Mouse (Mus musculus): ENCODE results near the gene Ier5.

Ier5 gene

DNA sequence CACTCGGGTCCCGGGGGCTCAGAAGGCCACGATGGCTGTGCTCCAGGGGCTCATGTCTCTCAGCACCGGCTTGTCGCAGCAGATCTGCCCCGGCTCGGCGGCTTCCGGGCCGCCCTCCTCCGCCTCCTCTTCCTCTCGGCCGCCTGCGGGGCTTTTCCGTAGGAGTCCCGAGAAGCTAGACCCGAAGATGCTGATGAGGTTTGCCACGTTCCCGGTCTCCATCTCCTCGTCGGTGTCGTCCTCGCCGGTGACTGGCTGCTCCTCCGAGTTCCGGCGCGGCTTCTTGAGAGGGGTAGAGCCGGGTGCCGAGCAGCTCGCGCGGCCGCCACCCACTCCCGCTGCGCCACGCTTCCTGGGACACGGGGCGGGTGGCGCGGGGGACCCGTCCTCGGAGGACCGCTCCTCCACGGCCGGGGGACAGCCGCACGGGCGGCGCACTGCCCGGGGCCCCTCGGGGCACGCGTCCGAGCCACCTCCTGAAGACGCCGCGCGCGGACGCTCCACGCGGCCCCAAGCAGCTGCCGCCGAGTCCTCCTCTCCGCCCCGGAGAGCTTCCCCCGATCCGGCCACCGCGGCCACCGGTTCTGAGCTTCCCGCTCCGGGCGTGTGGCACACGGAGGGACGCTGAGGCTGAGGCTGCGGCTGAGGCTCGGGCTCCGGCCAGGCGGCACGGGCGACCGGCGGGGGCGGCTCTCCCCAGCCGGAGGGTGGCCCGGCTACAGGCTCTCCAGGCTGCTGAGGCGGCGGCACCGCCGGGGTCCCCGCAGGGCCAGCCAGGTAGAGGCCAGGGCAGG, 753 bp downstream of the Ier5 start:
- peak; percentile 58 for DNase-seq (ENCODE audit: low read depth)

DNA sequence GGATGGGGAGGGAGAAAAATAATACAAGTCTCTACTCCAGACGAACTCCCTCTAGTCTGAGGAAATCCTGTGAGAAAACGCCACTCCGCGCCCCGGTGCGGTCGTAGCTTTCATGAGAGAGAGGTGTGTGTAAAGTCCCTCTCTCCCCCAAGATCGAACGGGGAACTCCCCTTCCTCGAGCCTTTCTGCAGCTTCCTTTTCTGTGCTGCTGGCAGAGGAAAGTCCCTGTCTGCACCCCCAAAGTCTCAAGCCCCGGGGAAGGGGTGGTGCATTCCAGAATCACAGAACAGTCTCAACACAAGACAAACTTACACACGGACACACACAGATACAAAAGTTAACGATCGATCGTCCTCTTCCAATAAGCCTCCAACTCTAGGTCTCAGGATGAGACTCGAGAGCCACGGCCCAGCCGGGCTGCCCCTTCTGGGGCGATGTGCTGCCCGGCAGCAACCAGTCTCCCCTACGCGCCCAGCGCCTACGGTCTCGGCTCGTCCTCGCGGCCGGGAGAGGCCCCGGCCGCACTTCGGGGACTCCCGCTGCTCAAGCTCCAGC, 1.4 kb downstream of the Ier5 start:
- peak; percentile 73 for DNase-seq (ENCODE audit: low read depth)

DNA sequence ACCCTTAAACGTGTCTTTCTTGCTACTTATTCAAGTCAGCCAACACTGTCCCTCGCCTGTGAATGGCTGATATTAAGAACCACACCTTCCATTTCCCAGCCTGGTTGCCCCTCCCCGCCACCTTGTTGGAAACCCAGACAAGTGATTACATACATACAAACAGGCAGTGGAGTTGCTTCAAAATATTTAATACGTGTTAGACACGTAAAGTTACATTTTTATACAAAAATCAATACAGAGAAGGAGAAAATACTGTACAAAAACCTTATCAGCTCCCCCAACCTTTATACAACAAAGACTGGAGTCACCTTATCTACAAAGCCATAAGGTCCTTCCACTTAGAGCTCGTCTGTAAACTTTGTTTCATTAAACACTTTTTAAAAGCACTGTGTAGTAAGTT, 2.1 kb downstream of the Ier5 start:
- peak; percentile 72 for DNase-seq (ENCODE audit: low read depth)

DNA sequence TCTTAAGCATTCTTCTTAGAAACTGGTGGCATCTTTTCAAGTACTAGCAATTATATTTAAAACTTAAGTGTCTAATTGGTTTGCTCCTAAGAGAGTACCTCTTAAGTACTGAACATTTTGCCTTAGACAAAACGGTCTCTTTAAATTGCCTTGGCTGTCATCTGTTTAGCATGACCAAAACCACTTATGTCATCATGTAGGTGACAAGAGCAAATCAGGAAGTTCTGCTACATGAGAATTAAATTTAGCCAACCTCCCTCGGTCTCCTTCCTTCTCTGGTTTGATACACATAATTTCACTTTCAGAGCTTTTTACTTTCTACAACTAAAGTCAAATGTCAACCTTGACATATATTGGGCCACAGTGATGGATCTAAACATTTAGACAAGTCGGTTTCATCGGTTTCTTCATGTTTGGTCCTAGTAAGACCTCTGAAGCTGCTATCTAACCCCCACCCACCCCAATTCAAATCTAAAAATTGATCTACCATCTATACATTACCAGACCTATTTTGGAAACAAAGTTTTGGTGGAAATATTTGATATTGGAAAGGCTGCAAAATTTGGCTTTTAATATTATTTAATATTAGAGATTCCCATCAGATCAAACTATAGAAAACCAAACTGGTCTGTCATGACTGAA, 2.7 kb downstream of the Ier5 start:
- no peak for DNase-seq (ENCODE audit: low read depth)

DNA sequence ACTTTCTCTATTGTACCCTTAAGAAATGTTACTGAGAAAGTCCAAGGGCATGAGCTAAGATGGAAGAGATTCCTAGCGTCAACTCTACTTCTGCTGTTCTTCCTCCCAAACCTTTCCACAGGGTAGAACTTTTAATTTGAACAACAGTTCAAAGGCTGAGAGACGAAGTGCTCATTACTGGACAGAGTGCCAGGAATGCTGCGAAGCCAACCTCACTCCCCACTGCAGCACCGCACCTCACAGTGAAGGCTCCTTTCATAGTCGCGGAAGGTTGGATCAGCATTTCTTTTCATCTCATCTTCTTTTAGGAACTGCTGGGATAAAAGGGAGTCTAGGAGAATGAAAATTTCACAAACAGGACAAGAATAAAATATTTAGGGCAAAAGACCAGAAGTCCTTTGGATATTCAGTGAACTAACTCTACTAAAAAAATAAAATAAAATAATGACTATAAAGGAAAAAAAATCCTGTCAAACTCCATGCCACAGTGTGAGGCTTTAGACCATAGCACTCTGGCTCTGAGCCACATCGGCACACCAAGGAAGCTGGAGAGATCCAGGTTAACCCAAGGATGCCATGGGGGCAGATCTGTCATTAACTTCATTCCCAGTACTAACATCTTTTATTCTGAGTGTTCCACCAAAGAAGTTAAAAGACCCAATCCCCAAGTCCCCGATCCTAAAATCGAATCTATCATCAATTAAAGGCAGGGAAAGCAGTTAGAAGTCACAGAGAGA, 5.3 kb downstream of the Ier5 start:
- DNase-seq (ENCODE audit: low read depth): no peak

DNA sequence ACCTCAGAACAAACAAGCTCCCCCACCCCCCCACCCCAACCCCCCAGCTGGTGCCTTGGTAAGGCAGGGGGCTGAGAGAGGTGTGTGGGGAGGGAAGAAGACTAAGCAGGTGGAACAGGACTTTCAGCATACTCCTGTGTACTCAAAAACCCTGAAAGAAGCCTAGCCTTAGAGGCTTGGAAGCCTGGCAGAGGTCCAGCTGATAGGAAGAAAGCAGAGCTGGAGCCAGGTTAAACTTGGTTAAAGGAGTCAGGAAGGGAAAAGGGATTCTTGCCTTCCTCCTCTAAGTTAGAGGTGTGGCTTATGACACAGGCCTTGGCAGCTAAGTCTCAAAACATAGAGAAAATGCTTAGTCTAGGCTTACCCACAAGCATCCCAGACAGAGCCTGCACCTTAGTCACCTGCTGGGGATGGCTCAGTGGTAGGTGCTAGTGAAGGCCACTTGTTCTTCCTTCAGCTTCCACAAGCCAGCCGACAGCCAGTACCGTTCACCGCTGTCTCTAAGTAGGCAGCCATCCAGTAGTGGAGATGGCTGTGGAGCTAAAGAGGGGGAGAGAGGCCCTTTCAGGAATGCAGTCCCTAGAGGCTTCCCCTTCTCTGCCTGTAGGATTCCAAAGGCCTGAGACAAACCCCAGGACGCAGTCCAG, 6.2 kb downstream of the Ier5 start:
- peak; percentile 92 for DNase-seq (ENCODE audit: low read depth)

DNA sequence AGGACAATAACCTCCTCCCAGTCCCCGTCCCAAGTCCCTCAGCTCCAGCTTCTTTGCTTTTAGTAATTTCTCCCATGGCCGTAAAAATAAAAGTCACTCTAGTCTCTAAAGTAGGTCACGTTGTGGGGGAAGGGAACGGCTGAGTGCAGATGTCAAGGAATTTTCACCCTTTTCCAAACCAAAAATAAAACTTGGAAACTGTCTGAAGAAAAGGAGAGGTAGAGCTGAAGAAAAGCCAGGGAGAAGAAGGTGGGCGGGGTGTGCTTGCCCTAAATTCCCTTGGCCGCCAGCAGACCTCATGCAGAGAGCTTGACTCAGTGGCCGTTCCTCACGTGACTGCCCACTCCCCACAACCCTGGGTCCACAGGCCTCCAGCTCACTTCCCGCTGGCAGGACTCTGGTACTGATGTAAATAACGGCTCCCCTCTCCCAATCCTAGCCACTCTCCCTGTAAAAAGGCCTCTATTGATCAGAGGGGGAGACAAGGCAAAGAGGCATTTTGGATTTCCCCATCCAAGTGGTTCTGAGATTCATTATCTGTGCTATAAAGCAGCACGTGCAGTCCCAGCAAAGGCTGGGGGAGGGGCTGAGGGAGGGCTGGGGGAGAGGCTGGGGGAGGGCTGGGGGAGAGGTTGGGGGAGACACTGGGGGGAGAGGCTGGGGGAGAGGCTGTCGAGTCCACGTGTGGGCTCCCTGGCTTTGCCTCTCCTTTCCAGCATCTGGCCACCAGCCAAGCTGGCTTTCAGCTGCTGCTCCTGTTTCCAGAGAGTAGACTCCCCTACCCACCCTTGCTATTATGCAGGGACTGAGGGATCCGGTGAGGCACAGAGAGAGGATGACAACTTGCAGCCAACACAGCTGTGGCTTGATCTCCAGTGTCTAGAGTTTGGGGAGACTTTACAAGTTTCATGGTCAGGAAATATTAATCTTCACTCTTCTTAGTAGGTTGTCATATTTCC, 7.3 kb downstream of the Ier5 start:
- DNase-seq (ENCODE audit: low read depth): peak; percentile 96

DNA sequence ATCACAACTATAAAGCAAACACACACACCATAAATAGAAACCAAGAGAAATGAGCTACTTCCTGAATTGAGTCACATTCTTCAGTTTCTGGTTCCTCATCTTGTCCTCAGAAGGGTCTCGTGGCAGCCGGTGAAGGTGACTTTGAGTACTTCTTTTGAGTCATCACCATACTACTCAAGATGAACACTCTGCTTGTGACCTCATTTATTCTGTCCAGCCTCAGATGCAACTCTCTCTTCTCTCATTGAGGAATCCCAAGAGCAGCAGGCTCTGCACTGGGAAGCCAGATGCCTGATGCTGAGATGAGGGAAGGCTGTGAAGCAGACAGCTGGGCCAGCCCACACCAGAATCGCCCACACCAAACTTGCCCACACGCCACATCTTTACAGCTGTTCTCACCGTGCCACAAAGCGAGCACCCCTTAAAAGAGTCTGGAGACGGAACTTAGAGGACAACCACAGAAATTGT, 8.0 kb downstream of the Ier5 start:
- peak; percentile 53 for DNase-seq (ENCODE audit: low read depth)

DNA sequence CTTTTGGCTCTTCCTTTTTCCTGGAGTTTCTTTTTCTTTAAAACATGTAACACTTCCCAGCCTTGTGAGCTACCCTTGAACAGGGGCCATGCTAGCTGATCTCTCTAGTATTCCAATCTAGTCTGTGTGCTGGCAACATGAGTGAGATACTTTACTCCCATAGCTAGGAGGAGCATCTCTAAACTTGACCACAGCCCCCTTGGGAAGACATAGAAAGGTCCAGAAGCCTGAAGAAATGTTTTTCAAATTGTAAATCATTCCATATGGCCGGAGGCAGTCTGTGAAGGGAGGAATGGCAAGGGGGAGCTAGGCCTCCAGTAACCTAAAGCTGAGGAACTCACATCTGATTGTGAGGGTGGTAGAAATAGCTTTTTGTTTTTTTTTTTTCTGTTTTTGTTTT, 8.7 kb downstream of the Ier5 start:
- peak; percentile 91 for DNase-seq (ENCODE audit: low read depth)

DNA sequence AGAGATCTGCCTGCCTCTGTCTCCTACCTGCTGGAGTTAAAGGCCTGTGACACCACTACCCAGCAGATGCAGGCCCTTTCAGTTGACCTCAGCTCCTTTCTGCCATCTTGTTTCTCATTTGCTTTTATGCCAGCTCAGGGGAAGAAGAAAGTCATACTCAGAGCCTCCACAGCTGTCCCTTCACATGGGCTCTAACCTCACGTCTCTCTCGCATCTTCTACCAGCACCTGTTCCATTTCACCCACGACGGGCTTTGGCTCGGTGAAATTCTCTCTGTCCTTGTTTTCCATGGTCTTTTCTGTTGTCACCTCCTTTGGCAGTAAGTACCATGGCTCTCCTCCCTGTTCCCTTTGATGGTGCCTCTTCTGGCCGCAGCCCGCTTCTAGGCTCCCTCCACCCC, 9.1 kb downstream of the Ier5 start:
- no peak for DNase-seq (ENCODE audit: low read depth)

DNA sequence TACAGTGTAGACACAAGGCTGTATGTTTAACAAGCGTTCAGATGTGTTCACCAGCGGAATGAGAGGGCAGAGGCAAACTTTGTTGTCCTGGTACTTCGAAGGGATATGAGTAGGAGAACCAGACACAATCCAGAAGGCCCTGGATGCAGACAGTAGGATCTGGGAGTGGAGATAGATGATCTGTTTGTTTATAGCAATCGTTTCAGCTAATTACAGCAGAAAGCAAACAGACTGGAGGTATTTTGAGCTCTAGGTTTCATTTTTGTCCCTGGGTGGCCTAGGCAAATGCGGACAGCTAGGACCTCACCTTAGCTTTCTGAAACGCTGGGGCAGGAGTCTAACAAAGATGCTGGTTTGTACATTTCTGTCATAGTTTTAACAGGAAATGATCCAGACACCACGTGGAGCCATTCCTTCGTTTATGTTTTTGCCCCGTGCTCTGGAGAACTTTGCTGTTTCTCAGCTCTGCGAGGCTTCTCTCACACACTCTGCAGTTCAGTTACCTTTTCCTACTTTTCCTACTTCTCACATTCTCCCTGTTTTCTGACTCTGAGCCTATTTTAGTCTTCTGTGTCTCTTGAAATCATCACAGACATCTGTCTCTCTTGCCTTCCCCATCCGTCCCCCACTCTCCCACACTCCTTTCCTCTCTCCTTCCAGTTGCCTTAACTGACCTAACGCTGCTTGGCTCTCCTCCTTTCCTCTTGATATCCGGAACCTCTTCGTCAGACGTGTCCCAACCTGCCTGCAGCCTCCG, 10.4 kb downstream of the Ier5 start:
- no peak for DNase-seq (ENCODE audit: low read depth)

DNA sequence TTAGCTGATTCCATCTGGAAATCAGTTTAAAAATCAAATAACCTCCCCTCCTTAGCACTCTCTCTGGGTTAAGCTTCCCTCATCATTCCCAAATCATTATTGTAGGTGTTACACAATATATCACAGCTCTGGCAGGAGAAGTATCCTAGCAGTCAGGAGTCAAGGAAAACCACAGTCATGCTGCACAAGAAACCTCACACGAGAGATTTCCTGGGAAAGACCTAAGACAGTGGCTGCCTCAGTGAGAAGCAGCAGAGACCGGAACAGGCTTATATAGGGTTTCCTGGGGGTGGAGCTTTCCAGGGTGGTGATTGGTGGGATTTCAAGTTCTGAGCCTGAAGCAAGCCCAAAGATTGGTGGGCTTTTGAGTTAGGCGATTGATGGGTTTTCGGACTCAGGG, 11.4 kb downstream of the Ier5 start:
- peak; percentile 61 for DNase-seq (ENCODE audit: low read depth)

DNA sequence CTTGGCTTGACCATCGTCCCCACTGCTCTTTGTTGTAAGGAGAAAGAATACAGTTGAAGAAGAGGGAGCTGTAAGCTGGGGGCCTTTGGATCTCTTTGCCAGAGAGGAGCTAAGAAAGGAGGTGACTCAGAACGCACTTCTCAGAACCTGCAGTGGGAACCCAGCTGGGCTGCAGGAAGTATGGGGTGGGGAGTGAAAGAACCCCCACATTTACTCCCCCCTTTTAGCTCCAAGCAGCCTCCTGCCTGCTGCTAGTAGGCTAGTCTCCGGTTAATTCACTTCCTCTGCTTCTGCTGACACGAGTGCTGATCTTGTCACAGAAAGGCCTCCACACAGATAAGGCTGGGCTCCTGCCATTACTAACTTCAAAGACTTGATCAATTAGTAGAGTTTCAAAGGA, 12.5 kb downstream of the Ier5 start:
- DNase-seq (ENCODE audit: low read depth): peak; percentile 41

DNA sequence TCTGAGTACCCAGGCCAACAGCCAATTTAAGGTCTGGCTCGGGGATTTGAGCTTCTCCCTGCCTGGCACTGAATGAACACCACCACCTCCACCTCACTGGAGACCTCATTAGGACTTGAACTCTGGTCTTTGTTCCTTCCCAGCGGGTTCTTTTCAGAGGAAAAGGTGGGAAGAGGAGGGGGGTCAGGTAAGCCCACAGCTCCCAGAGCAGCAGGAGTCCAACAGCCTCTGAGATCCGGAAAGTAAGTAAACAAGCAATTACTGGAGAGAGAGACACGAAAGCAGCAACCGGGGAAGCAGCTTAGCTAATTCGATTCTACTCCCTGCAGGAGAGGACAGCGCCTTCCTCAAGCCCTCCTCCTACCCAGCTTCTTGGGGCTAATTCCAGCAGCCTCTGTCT, 13.0 kb downstream of the Ier5 start:
- peak; percentile 35 for DNase-seq (ENCODE audit: low read depth)

DNA sequence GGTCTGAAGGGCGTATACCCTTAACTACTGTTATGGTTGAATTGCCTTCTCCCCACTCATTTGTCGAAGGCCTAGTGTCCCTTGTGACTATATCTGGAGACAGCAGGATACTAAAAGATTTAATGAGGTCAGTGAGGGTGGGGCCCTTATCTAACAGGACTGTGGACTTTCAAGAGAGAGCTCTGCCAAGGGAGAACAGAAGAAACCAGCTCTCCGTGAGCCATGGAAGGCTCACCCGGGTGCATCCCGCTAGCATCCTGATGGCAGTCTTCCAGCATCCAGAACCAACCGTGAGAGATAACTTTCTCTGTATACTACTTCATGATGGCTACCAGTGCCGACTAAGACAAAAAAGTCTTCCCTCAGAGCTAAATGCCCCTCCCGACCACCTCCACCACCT, 14.6 kb downstream of the Ier5 start:
- no peak for DNase-seq (ENCODE audit: low read depth)

DNA sequence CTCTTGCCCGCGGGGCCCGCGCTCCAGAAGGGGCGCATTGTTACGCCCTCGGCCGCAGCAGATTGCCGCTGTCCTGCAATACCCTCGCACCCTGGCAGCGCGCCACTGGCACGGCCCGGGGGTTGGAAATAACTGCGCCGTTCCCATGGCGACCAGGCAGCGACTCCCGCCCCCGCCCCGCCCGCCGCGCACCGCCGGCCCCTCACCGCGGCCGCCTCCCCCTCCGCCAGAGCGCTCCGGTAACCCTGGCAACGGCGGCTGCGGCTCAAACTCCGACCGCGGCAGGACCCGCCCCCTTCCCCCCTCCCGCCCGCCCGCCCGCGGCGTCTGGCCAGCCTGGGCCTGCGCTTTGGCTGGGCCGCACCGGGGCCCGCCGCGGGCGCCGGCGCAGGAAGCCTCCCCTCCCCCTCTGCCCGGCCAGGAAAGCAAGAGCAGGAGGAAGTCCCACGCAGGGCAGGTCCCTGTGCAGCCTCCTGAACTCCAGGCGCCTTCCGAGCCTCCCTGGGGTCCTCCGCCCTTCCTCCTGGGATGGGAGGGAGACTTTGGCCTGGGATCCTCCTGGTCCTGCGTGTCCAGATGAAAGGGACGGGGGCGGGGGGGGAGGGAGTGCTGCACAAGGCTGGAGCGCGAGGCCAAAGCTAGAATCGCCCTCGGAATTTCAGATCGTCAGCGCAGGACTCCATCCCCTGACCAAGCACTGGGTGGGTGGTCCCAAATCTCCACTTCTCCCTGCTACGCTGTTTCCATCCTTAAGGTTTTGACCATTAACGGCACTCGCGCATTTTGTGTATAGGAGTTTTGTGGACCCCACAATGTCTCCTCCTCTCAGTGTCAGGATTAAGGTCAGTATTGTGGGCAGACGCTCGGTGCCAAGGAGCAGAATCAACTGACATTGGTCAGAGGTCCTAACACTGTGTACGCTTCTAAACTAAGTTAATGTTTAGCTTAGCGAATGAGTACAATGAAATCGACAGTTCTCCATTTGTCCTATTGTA, 15.9 kb downstream of the Ier5 start:
- peak; percentile 99 for DNase-seq (ENCODE audit: low read depth)

DNA sequence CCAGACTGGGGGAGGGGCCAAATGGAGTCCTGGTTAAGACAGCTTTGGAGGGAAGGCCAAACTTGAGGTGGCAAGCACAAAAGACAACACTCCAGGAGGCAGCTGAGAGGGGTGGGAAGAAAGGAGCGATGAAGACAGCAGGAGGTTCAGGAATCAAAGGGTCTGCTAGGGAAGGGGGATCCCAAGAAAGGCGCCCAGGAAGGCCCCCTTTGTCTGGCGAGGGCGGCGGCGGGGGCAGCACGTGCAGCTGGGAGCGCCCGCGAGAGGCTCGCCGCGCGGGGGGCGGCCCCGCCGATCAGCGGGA, 16.5 kb downstream of the Ier5 start:
- peak; percentile 80 for DNase-seq (ENCODE audit: low read depth)

DNA sequence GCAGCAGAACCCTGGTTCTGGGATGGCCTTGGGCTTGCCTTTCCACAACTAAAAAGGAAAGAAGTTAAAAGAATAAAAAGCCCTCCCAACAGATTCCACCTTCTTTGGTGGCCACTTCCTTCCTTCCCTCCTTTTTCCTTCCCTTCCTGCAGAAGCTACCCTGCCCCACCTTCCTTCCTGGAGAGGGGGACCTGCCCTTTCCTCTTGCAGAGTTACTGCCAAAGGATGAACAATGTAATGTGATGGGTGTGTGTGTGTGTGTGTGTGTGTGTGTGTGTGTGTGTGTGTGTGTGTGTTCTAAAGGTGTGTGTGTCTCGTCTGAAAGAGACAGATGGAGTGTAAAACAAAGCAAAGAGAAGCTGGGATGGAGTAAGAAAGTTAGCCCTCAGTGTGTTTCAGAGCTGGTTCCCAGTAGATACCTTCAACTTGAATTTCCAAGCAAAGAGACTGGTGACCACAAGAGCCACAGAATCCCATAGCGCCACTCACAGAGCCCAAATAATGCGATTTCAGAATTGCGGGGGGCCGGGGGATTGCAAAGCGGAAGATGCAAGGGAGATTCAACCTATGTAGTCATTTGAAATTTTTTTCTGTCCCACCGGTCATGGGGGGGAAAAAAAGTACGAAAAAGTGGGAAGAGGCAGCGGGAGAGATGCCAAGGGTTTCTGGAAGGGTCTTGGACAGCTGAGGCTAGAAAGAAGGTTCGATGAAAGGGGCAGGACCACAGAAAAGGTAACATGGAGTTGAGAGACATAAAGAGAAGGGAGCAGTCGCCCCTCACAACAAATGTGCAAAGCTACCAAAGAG, 17.1 kb downstream of the Ier5 start:
- no peak for DNase-seq (ENCODE audit: low read depth)
